Comparison of ENCODE assay signal across 9 mouse cellular contexts in the genomic region with DNA sequence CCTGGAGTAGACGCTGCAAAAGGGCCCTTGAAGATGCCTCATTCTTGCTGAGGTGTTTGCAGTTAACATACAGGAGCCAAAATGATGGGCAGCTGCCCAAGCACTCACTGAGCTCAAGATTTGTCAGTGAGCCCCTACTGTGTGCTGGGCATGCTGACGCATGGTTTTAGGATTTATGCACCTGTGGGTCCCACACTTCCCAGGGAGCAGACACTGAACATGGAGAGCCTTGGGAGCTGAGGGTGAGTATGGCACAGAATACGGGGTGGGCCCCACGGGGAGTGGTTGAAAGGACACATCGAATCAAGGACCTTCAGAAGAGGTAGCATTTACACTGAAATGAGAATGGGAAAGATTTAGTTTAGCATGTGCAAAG. TPM values are rescaled to one million over a fixed set of nuclear protein-coding genes. Genes with fewer than 3 reads are reported as not detected.
DNase-seq lines count a peak whose midpoint lies in the region; ATAC-seq and TF ChIP-seq lines count a peak whose summit lies in the region.
"Had no signal": no experiment of that assay in that cellular context is flagged by ENCODE, and none has a peak within 500 bp of the region (broad histone marks: within the 10 kb centered on the region; RNA-seq: fewer than 3 reads in every experiment).

No protein-coding gene starts in this region.

- H3K4me2 ChIP-seq in heart, embryonic 16.5 days (ENCODE audit: low read depth, low read length): peak overlapping the region; percentile 55
- no peak overlapping the region; the same call in 1 of the 2 replicates for H3K4me2 ChIP-seq in midbrain, embryonic 14.5 days (ENCODE audit: low read length)
- H3K4me2 ChIP-seq: liver, embryonic 15.5 days had no signal

- peak overlapping the region; percentile 28 for H3K4me3 ChIP-seq in heart, embryonic 16.5 days (ENCODE audit: low read length)
- peak overlapping the region; percentile 41 for H3K4me3 ChIP-seq in thymus, adult 2 months (ENCODE audit: control insufficient read depth, insufficient read depth, low read length)
- H3K4me3 ChIP-seq in midbrain, embryonic 14.5 days (replicated peaks; ENCODE audit: low read depth, low read length): no peak overlapping the region
- H3K4me3 ChIP-seq: liver, embryonic 15.5 days had no signal

- no peaks in the 10 kb centered on the region for H3K36me3 ChIP-seq in heart, embryonic 16.5 days (ENCODE audit: control insufficient read depth, insufficient read depth)
- no peaks in the 10 kb centered on the region for H3K36me3 ChIP-seq in thymus, adult 2 months (ENCODE audit: control insufficient read depth, insufficient read depth, low read length)
- no peaks in the 10 kb centered on the region for H3K36me3 ChIP-seq in midbrain, embryonic 14.5 days (ENCODE audit: control insufficient read depth, insufficient read depth, low read length)
- H3K36me3 ChIP-seq: liver, embryonic 15.5 days had no signal

- H3K9ac ChIP-seq in heart, embryonic 16.5 days (ENCODE audit: low read length): peak overlapping the region; percentile 67
- H3K9ac ChIP-seq in midbrain, embryonic 14.5 days (replicated peaks; ENCODE audit: low read length): no peak overlapping the region
- H3K9ac ChIP-seq: liver, embryonic 15.5 days had no signal

- TF ChIP-seq CTCF in thymus, adult 2 months (IDR thresholded peaks at IDR 0.05; ENCODE audit: borderline replicate concordance, control insufficient read depth, extremely low read depth, insufficient read depth, low read length, poor library complexity): no peak

- no peaks in the 10 kb centered on the region for H3K27me3 ChIP-seq in heart, embryonic 16.5 days (ENCODE audit: control insufficient read depth, insufficient read depth, low read length)
- H3K27me3 ChIP-seq in thymus, adult 2 months (ENCODE audit: control insufficient read depth, insufficient read depth, low read length): no peaks in the 10 kb centered on the region
- H3K27me3 ChIP-seq in midbrain, embryonic 14.5 days (ENCODE audit: control insufficient read depth, insufficient read depth, low read length): no peaks in the 10 kb centered on the region
- H3K27me3 ChIP-seq: liver, embryonic 15.5 days had no signal

- DNase-seq in heart, adult 11 months: no peak
- DNase-seq in thymus, adult 2 months: no peak
- no peak for DNase-seq in thymus, postnatal 0 days (ENCODE audit: low spot score)
- DNase-seq in midbrain, embryonic 14.5 days: no peak
- DNase-seq in urinary bladder, postnatal 36 days (ENCODE audit: low spot score in 2 of 2): no peak
- no peak for DNase-seq in ovary, postnatal 10 days (ENCODE audit: low spot score)

- no peak for TF ChIP-seq POLR2A in thymus, adult 2 months (IDR thresholded peaks at IDR 0.05; ENCODE audit: control insufficient read depth, extremely low read depth, insufficient read depth, low read length, poor library complexity)

- no peak for ATAC-seq in heart, embryonic 16.5 days (replicated peaks; ENCODE audit: extremely low read depth, insufficient read depth, low FRiP score)
- ATAC-seq in midbrain, embryonic 14.5 days (ENCODE audit: low FRiP score, low TSS enrichment): peak; percentile 31

- peak overlapping the region; percentile 87 for H3K27ac ChIP-seq in heart, embryonic 16.5 days (ENCODE audit: low read length)
- H3K27ac ChIP-seq in thymus, adult 2 months (ENCODE audit: control insufficient read depth, insufficient read depth, low read length): peak overlapping the region; percentile 91
- H3K27ac ChIP-seq in midbrain, embryonic 14.5 days (replicated peaks; ENCODE audit: low read depth, low read length): peak overlapping the region; percentile 67
- H3K27ac ChIP-seq: kidney, postnatal 0 days; liver, embryonic 15.5 days had no signal

- H3K9me3 ChIP-seq in heart, embryonic 16.5 days (replicated peaks; ENCODE audit: control insufficient read depth, low read length): no peaks in the 10 kb centered on the region
- H3K9me3 ChIP-seq in midbrain, embryonic 14.5 days (ENCODE audit: control insufficient read depth, low read length): no peaks in the 10 kb centered on the region
- H3K9me3 ChIP-seq: liver, embryonic 15.5 days had no signal

- WGBS in heart, embryonic 16.5 days: 61% methylated on average over 5 of the region's 5 CpGs
- 20% methylated on average over 5 of the region's 5 CpGs for WGBS in thymus, adult 2 months
- 77% methylated on average over 5 of the region's 5 CpGs for WGBS in midbrain, embryonic 14.5 days

- H3K4me1 ChIP-seq in heart, embryonic 16.5 days (ENCODE audit: control insufficient read depth, insufficient read depth, low read length): peaks cover 19% of the 10 kb centered on the region
- H3K4me1 ChIP-seq in thymus, adult 2 months (replicated peaks; ENCODE audit: control insufficient read depth, insufficient read depth, low read length): peaks cover 37% of the 10 kb centered on the region
- H3K4me1 ChIP-seq in midbrain, embryonic 14.5 days (ENCODE audit: control insufficient read depth, insufficient read depth, low read length): 0 out of 2 replicates have a peak, but pooled peaks cover 5% of the 10 kb centered on the region
- H3K4me1 ChIP-seq: liver, embryonic 15.5 days had no signal

RNA-seq across cellular contexts. Expression of a gene that starts 0.2 kb away (rescaled TPM):
- 0.38 and 0.40 TPM in 2 replicates for polyA plus RNA-seq in heart, embryonic 16.5 days (2015; fragmentation: Nextera tagmentation; extraction: Ambion mirVana)
- 25.2 and 30.3 TPM in 2 replicates for polyA plus RNA-seq in thymus, adult 2 months (2012; rRNA removed)
- polyA plus RNA-seq in thymus, postnatal 0 days (2015; fragmentation: Nextera tagmentation; extraction: Ambion mirVana): 2.3 and 3.1 TPM in 2 replicates
- polyA plus RNA-seq in midbrain, embryonic 14.5 days (2014; fragmentation: Nextera tagmentation; extraction: Ambion mirVana): 1.00 and 1.1 TPM in 2 replicates
- polyA plus RNA-seq: kidney, postnatal 0 days; liver, embryonic 15.5 days had no signal
